Mouse (Mus musculus): Measurements from ENCODE around the gene Lyrm9.

Gene Lyrm9

GRCm38 (mm10) chr11:78826442-78827013 is at the start of gene Lyrm9:
Gene Lyrm9 (plus strand): TSS chr11:78826584.
- peak; percentile 89 for DNase-seq (ENCODE audit: low read depth, low spot score)

DNA sequence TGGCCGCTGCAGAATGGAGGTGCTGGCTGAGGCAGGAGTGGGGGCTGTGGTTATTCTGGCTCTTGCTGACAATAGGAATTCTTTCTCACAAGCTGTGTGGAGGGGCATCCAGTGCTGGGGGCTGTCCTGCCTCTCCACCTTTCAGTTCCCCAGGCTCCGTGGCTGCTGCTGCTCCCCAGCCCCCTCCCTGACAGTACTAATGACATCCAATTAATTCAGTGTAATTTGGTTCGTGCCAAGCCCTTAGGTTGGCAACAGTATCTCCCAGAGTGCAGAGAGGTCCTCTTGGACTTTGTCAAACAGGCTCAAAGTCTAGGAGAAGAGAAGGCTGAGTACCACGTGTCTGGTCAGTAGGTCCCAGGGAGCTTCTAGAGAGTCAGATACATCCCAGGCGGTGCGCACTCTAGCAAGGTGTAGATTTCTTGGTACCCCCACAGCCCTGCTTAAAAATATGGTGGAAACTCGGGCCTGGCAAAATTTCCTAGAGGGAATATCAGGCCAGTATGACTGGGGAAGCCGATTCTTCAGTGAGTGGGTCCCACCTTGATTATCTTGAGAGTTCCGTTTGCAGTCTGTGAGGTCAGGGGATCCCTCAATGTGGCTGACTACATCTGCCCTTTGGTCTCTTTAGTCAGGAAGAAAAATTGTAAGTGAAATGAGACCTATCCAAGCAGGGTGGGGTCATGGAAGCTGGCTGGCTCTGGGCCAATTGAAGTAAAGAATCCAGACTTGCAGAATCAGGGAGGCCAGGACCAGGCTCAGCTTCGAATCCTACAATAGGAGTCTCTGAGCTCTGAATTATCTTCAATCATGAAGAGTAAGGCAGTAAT is 48.3 kb upstream of the Lyrm9 start:
- no peak for DNase-seq (ENCODE audit: low read depth, low spot score)

- no peak for DNase-seq (ENCODE audit: low read depth, low spot score)
Measured at GRCm38 (mm10) chr11:78780002-78780401, 46.4 kb upstream of the Lyrm9 start.

GRCm38 (mm10) chr11:78780571-78780970 is 45.8 kb upstream of the Lyrm9 start:
- no peak for DNase-seq (ENCODE audit: low read depth, low spot score)

DNA sequence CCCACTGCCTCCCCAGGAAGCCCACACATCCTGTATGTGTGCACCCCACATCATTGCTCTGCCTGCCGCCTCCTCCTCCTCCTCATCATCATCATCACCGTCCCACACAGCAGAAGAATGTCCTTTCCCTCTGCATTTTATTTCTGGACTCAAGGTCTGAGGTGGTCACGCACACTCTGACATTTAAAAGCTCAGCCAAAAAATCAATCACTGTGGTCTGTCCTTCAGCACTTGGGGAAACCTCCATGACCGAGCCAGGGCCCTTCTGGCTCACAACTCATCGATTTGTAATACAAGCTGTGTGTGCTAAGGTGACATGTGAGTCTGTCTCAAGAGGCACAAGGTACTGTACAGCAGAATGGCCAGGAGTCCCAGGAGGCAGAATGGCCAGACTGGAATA is 44.1 kb upstream of the Lyrm9 start:
- DNase-seq (ENCODE audit: low read depth, low spot score), result no peak

- no peak for DNase-seq (ENCODE audit: low read depth, low spot score)
Measured at GRCm38 (mm10) chr11:78782791-78783347, 43.5 kb upstream of the Lyrm9 start.

- no peak for DNase-seq (ENCODE audit: low read depth, low spot score)
Measured at GRCm38 (mm10) chr11:78786013-78786431, 40.4 kb upstream of the Lyrm9 start.

GRCm38 (mm10) chr11:78789370-78790060 is 36.9 kb upstream of the Lyrm9 start:
- no peak for DNase-seq (ENCODE audit: low read depth, low spot score)

DNA sequence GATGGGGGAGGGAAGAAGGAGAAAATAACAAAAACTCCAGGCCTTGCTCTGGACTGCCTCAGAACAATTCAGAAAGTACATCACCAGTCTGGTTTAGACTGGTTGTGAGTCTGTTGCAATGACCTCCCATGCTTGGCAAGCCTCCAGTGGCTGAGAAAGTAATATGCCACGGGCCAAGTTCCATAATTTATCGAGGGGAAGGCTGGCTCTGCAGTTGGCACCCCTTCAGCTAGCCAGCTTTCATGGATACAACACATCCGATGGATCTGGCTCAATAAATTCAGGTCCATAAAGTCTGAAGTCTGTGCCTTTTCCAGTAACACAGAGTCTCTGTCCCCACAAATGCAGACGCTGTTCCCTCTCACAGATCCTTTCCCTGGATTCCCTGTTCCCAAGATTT is 34.8 kb upstream of the Lyrm9 start:
- DNase-seq (ENCODE audit: low read depth, low spot score), result peak; percentile 48

DNA sequence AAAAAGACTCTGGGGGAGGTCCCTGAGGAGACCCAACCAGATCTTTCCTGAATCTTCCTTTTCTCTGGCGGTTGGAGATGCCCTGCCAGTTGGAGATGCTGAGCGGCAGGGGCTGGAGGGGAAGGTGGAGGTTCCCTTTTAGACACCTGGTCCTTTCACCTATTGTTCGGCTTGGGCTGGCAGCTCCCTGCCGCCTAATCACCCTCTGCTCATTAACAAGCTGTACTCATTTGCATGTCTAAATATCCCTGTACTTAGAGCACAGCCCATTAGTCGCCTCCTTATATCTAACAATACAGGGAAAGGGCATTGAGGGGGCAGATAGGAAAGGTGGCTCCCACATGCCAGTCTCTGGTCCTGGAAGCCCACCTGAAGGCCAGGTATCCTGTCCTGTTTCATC is 34.3 kb upstream of the Lyrm9 start:
- no peak for DNase-seq (ENCODE audit: low read depth, low spot score)

GRCm38 (mm10) chr11:78792465-78792864 is 33.9 kb upstream of the Lyrm9 start:
- no peak for DNase-seq (ENCODE audit: low read depth, low spot score)

- no peak for DNase-seq (ENCODE audit: low read depth, low spot score)
Measured at GRCm38 (mm10) chr11:78793116-78793515, 33.3 kb upstream of the Lyrm9 start.

DNA sequence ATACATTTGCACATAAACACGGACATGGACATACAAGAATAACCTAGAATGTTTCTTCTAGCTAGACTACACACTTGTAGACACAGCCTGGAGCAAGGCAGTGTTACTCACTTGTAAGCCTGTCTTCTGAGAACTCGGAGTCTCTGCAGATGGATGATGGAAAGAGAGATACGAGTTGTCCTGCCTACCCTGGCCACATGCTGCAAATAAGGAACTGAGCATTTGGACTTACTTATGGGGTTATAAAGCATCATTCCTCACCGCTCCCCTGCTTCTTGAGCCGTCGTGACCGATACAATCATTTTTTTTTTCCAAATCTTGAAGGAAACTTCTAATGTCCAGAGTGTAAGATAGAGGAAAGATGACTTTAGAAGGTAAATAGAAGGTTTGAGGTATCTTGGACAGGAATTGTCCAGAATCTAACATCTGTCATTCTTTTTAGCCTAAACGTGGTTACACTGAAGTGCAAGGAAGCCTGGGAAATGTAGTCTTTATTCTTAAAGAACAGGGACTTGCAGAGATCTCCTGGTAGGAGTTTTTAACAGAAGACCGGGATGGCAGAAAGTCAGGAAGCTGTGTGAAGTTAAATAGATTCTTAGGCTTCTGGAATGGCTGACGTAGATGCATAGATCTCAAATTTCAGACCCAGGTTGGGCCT is 30.2 kb upstream of the Lyrm9 start:
- DNase-seq (ENCODE audit: low read depth, low spot score), result no peak

DNA sequence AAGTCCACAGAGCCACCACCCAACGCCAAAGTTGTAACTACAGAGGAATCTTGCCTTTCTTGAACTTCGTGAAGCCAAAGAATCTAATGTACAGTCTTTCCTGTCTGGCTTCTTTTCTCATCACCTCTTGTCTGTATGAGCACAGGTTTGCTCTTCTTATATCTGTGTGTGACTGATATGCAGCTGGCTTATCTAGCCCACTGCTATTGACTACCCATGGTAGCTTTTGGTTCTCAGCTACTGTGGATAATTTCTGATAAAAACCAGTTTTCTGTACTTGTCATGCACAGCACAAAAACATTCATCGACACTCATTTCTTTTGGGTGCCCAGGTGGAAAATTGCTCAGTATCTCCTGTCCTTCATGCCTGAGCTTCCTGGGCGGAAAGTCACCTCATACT is 25.3 kb upstream of the Lyrm9 start:
- no peak for DNase-seq (ENCODE audit: low read depth, low spot score)

- DNase-seq (ENCODE audit: low read depth, low spot score), result peak; percentile 28
Measured at GRCm38 (mm10) chr11:78803587-78804316, 22.6 kb upstream of the Lyrm9 start.

DNA sequence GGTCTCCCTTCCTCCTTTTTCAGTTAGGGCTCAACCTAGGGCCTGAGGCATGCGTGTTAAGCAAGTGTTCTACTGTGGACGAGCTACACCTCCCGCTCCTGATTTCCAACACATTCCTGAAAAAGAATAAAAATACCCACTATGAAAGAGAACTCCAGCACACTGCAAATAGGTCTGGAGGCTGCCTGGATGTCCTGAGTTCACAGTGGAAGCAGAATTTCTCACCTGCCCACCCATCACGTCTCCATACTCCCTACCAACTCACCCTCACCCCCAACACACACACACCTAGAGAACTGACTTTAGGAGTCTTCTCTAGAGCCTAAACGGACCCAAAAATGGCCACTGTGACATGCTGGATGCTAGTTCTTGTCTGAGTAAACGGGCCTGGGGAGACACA is 21.8 kb upstream of the Lyrm9 start:
- no peak for DNase-seq (ENCODE audit: low read depth, low spot score)

DNA sequence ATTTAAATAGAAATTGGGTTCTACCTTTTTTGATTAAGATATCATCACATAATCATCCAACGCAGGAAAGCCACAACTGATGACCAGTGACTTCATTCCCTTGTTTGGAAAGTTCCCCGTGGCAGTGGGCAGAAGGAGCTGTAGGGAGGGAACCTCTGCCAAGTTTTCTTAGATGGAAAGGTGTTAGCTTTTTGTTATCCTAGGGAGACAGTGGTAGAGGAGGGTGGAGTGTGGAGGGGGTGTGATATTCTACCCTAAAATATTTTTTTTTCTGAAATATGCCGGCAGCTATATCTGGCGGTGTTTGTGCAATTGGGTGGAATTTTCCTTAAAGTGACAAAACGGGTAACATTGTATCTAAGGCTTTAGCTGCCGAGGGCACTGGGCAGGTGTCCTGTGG is 21.2 kb upstream of the Lyrm9 start:
- DNase-seq (ENCODE audit: low read depth, low spot score), result no peak

- no peak for DNase-seq (ENCODE audit: low read depth, low spot score)
Measured at GRCm38 (mm10) chr11:78805691-78806137, 20.7 kb upstream of the Lyrm9 start.

GRCm38 (mm10) chr11:78807341-78808108 is 18.9 kb upstream of the Lyrm9 start:
- DNase-seq (ENCODE audit: low read depth, low spot score), result no peak

- no peak for DNase-seq (ENCODE audit: low read depth, low spot score)
Measured at GRCm38 (mm10) chr11:78809398-78809797, 17.0 kb upstream of the Lyrm9 start.
